Mouse (Mus musculus): ENCODE data around the gene Nedd4.
"Not testable (repeated sequence)": the region's sequence is repeated elsewhere in the genome, so short reads cannot be mapped to it uniquely, and the experiment has no call there.

Nedd4 gene

GRCm38 (mm10) chr9:72661895-72662661 is at the start of gene Nedd4:
Gene Nedd4 (plus strand): TSS chr9:72662346.
- DNase-seq: peak; percentile 89 to 90

- no peak for DNase-seq
Measured at GRCm38 (mm10) chr9:72613884-72614283, 48.3 kb upstream of the Nedd4 start.

DNA sequence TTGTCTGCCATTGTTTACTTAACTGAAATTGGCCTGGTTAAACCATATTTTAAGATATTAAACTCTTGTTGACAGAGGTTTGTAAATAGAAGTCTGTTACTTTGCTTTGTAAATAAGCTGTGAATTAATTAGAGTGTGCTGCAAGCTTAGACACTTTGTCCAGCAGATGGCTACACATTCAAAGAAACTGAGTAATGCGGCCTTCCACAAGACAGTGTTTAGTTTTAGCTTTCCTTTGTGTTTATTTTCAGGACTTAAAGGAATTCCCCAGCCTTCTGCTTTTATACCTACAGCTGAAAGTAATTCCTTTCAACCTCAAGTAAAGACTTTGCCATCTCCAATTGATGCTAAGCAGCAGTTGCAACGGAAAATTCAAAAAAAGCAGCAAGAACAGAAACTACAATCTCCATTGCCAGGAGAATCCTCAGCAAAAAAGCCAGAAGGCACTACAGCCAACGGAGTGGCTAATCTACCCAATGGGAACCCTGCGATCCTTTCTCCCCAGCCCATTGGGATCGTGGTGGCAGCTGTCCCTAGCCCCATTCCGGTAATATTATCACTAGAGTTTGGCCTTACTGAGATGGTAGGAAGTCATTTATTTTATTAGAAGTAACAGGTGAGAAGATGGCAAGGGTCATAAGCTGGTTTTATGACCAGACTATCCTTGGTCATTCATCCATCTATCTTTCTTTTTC is 47.2 kb upstream of the Nedd4 start:
- no peak for DNase-seq

- no peak for DNase-seq
Measured at GRCm38 (mm10) chr9:72618037-72618436, 44.1 kb upstream of the Nedd4 start.

DNA sequence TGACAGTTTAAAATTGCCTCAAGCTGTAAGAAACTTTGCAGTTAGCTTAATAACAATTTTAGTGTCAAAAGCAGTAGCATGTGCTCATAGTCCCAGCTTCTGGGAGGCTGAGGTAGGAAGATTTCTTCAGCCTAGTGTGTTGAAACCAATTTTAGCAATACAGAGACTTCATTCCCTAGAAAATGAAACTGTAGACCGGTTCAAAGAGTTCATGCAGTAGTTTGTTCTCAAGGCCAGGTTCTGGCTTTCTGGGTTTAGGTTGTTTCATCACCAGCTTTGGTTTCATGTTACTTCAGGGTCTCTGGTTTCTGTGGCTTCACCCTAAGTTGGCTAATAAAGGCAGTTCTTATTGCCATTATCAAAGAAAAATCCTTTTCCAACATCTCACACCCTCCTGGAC is 38.5 kb upstream of the Nedd4 start:
- no peak for DNase-seq

GRCm38 (mm10) chr9:72627598-72627997 is 34.5 kb upstream of the Nedd4 start:
- DNase-seq: no peak

GRCm38 (mm10) chr9:72628591-72628990 is 33.6 kb upstream of the Nedd4 start:
- DNase-seq: no peak

GRCm38 (mm10) chr9:72632198-72632597 is 29.9 kb upstream of the Nedd4 start:
- DNase-seq: no peak

- no peak for DNase-seq
Measured at GRCm38 (mm10) chr9:72635134-72635533, 27.0 kb upstream of the Nedd4 start.

GRCm38 (mm10) chr9:72636547-72636946 is 25.6 kb upstream of the Nedd4 start:
- DNase-seq: no peak

GRCm38 (mm10) chr9:72637243-72637642 is 24.9 kb upstream of the Nedd4 start:
- no peak for DNase-seq

GRCm38 (mm10) chr9:72638951-72639842 is 22.9 kb upstream of the Nedd4 start:
- DNase-seq: no peak

GRCm38 (mm10) chr9:72639843-72640621 is 22.1 kb upstream of the Nedd4 start:
- DNase-seq: peak; percentile 28 to 30

DNA sequence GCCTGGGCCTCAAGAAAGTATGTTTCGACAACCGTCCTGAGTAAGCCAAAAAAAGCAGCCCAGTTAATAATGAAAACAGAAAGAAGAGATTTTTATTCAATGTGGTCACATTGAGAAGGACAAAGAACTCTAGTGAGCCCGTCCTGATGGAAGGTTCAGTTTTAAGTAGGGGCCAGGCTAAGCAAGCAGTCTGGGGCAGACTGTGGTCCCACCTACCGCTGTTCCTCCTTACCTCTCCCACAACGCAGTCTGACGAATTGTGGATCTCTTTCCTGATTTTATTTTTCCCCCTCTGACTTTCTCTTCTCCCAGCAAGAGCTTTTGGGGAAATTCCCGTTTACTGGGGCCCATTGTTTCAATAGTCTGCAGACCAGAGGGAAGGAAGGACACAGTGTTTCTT is 21.5 kb upstream of the Nedd4 start:
- no peak for DNase-seq

GRCm38 (mm10) chr9:72641093-72641680 is 21.0 kb upstream of the Nedd4 start:
- DNase-seq: no peak

- DNase-seq: not testable (repeated sequence)
Measured at GRCm38 (mm10) chr9:72642756-72643447, 19.2 kb upstream of the Nedd4 start.

DNA sequence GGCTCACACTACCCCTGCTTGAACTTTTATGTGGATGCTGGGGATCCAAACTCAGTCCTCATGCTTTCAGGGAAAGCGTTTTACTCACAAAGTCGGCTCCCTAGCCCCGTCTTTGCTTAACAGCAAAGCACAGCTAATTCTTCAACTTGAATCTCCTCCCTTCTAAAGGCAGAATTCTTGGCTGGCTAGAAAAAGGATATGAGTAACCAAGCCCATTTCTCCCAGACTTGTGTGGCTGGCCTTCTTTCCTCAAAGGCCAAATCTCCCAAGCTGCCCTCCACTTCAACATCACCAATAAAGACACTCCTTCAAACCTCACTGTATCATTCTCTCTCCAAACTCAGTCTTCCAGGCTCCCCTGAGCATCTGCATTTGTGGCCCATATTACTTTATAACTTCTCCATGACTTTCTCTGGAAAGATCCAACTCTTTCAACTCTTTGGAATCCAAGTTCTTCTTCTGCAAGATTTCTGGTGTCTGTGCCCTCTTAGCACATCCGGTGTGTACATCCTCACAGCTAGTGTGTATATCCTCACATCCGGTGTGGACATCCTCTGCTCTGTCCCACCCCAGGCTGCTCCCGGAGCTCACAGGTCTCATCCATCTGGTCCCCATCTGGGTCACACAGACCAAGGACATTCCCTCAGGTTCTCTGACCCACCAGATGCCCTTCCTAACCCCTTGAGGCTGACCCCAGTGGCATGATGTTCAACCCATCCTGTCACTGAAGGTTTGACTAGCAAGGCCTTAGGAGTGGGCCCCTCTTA is 18.3 kb upstream of the Nedd4 start:
- DNase-seq: no peak

DNA sequence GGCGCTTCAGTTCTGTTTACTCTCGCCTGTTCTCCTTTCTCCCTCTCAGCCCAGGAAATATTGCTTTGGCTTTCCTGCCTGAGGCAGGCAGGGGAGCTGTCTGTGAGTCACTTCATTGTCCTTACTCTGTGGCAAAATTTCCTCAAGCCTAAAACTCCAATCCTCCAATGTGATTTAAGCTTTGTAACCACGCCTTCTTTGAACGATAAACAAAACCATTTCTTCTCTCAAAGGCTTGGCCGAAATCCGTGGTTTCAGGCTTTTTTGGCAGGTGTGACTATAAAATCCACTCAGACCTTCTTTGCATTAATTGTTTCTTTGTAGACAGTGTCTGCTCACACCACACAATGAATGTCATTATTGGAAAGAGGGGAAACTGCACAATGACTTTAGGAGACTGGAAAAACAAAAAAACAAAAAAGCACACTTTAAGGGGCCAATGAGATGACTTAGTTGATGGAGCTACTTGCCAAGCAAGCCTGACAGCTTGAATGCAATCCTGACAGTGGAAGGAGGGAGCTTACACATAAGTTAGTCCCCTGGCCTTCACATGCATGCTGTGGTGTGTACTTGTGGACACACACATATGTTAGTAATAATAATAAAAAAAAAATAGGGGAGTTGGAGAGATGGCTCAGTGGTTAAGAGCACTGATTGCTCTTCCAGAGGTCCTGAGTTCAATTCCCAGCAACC is 17.6 kb upstream of the Nedd4 start:
- DNase-seq: no peak

GRCm38 (mm10) chr9:72649781-72650180 is 12.4 kb upstream of the Nedd4 start:
- no peak for DNase-seq

DNA sequence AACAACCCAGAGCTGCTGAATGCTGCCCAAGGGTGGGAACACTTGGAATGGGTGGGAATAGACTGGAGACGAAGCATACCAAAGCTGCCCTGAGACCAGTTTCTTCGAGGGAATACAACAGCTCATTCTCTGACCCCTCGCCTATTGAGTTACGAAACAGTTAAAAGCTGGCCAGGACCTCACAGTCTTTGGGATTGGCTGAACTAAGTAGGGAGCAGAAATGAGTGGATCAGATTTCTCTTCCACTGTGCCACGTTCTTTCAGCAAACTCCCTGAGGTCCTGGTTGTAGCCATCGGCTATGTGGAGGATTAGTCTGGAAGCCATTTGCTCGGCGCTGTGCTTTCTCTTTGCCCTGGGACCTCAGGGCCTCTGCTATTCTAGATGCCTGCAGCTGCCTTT is 9.2 kb upstream of the Nedd4 start:
- no peak for DNase-seq
